Mouse (Mus musculus) liver, postnatal 0 days (tissue): ENCODE measurements around the gene Atf3.

Experiments
- CTCF ChIP-seq: sonication (generic); IDR thresholded peaks from 2 replicates; pipeline ENCODE4 v1.5.1; 2016; ENCODE audit warnings: antibody characterized with exemption, low read depth
- EP300 ChIP-seq: IDR thresholded peaks from 2 replicates; pipeline ENCODE4 v1.6.1; 2016; ENCODE audit warnings: antibody characterized with exemption, low read depth, mild to moderate bottlenecking

DNA sequence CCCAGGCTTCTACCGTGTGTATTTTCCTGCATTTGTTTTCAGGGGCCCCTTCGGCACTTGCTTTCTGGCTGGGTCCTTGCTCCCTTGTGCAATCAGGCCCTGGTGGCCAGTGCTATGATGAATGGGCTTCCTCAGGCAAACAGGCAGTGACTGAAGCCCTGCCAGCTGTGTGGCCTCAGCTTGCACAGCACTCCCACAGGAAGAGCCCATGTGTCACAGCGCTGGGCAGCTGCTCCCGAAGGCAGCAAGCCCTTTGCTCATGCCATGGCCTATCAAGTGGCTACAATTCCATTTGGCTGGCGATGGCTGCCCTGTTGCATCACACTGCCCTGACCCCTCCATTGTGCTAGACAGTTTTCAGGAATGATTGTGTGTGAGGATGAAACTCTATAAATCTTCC is 36.6 kb upstream of the Atf3 start:
- TF ChIP-seq CTCF = no peak
- TF ChIP-seq EP300 = no peak
